Mouse (Mus musculus): ENCODE measurements around the gene Rsph3b.
"Not testable (repeated sequence)": the region's sequence is repeated elsewhere in the genome, so short reads cannot be mapped to it uniquely, and the experiment has no call there.

The Rsph3b gene

GRCm38 (mm10) chr17:6947984-6948768 is at the start of gene Rsph3b:
TSS of gene Rsph3b (minus strand) at chr17:6948682.
- DNase-seq (ENCODE audit: low read depth, low spot score), result peak; percentile 78

- DNase-seq (ENCODE audit: low read depth, low spot score), result not testable (repeated sequence)
Measured at GRCm38 (mm10) chr17:6997778-6998490, 49.5 kb upstream of the Rsph3b start.

- not testable (repeated sequence) for DNase-seq (ENCODE audit: low read depth, low spot score)
Measured at GRCm38 (mm10) chr17:6996826-6997225, 48.3 kb upstream of the Rsph3b start.

GRCm38 (mm10) chr17:6995504-6995903 is 47.0 kb upstream of the Rsph3b start:
- DNase-seq (ENCODE audit: low read depth, low spot score), result not testable (repeated sequence)

- not testable (repeated sequence) for DNase-seq (ENCODE audit: low read depth, low spot score)
Measured at GRCm38 (mm10) chr17:6986118-6986517, 37.6 kb upstream of the Rsph3b start.

- DNase-seq (ENCODE audit: low read depth, low spot score), result not testable (repeated sequence)
Measured at GRCm38 (mm10) chr17:6980144-6980543, 31.7 kb upstream of the Rsph3b start.

- DNase-seq (ENCODE audit: low read depth, low spot score), result not testable (repeated sequence)
Measured at GRCm38 (mm10) chr17:6979380-6979779, 30.9 kb upstream of the Rsph3b start.

- not testable (repeated sequence) for DNase-seq (ENCODE audit: low read depth, low spot score)
Measured at GRCm38 (mm10) chr17:6978287-6979248, 30.1 kb upstream of the Rsph3b start, which contains the start of gene Gm49721. TSS of gene Gm49721 (plus strand) at chr17:6978904.

GRCm38 (mm10) chr17:6974985-6975384 is 26.5 kb upstream of the Rsph3b start:
- DNase-seq (ENCODE audit: low read depth, low spot score), result not testable (repeated sequence)

- not testable (repeated sequence) for DNase-seq (ENCODE audit: low read depth, low spot score)
Measured at GRCm38 (mm10) chr17:6972836-6973396, 24.4 kb upstream of the Rsph3b start.

- not testable (repeated sequence) for DNase-seq (ENCODE audit: low read depth, low spot score)
Measured at GRCm38 (mm10) chr17:6971238-6971637, 22.8 kb upstream of the Rsph3b start.

GRCm38 (mm10) chr17:6970334-6970733 is 21.9 kb upstream of the Rsph3b start, which contains the start of gene Rnaset2b:
TSS of gene Rnaset2b (plus strand) at chr17:6970634.
- DNase-seq (ENCODE audit: low read depth, low spot score), result not testable (repeated sequence)

- not testable (repeated sequence) for DNase-seq (ENCODE audit: low read depth, low spot score)
Measured at GRCm38 (mm10) chr17:6967673-6968072, 19.2 kb upstream of the Rsph3b start.

- peak; percentile 14 for DNase-seq (ENCODE audit: low read depth, low spot score)
Measured at GRCm38 (mm10) chr17:6965364-6965763, 16.9 kb upstream of the Rsph3b start.

- DNase-seq (ENCODE audit: low read depth, low spot score), result not testable (repeated sequence)
Measured at GRCm38 (mm10) chr17:6962936-6963335, 14.5 kb upstream of the Rsph3b start.

- not testable (repeated sequence) for DNase-seq (ENCODE audit: low read depth, low spot score)
Measured at GRCm38 (mm10) chr17:6962339-6962738, 13.9 kb upstream of the Rsph3b start.

- DNase-seq (ENCODE audit: low read depth, low spot score), result not testable (repeated sequence)
Measured at GRCm38 (mm10) chr17:6961181-6962000, 12.9 kb upstream of the Rsph3b start.

- DNase-seq (ENCODE audit: low read depth, low spot score), result not testable (repeated sequence)
Measured at GRCm38 (mm10) chr17:6960776-6961175, 12.3 kb upstream of the Rsph3b start, which contains the start of gene Tagap1. TSS of gene Tagap1 (minus strand) at chr17:6961156.

- not testable (repeated sequence) for DNase-seq (ENCODE audit: low read depth, low spot score)
Measured at GRCm38 (mm10) chr17:6960349-6960748, 11.9 kb upstream of the Rsph3b start.
